Mouse (Mus musculus) heart, postnatal 25 days (tissue): ENCODE results near the gene Adk. TPM values are rescaled to one million over a fixed set of nuclear protein-coding genes. Genes with fewer than 3 reads are reported as not detected.
A peak's percentile ranks its signal among the peaks of the same experiment; 100 is the strongest.

ENCODE experiments used
- DNase-seq: peaks from one replicate; pipeline ENCODE4 v3.0.0; 2022; ENCODE audit warnings: low spot score
- intact Hi-C: fragments of 180-260 bp; cut with DNase I; formaldehyde crosslinking; loops from one replicate; pipeline ENCODE4 v1.15.1; 2025
- total RNA-seq, 2 experiments: library from RNA; stranded (reverse); gene quantifications; 2 replicates each; pipeline ENCODE4 v1.2.3; 2021

The Adk gene
- total RNA-seq, 2 experiments from 2014 or later, result 236 to 274 TPM

DNA sequence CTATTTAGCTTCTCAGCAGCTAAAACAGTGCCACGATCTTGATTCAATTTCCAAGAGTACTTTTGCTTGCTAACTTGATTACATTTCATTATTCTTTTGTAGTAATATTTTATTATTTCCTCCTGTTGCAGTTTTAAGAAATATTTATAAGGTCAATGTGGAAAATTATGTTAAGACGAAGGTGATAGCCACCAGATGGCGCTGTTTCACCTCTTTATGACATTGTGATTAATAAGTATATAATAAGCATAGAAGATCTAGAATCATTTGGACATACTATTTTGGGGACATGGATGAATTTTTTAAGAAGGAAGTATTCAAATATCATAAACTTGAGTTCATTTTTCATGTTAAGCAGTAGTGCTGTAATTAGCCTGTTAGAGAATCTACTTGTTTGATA lies 68.1 kb downstream of the Adk start:
- DNase-seq, result no peak
- intact Hi-C loops, result loop anchor here (2.0 kb wide), 1 partner anchor 620 kb away; no protein-coding TSS in a partner anchor

DNA sequence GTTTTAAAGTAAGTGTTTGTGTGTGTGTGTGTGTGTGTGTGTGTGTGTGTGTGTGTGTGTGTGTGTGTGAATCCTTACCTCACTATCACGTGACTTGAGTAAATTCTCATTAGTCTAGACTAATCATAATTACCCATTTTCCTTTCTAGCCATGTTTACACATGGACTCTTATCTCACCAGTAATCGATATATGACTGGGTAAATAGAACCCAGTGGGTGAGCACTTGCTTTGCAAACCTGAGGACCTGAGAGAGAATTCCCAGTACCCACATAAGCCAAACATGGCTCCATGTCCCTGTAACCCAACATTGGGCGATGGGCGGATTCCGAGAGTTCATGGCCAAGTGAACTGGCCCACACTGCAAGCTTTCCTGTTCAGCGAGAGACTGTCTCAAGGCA lies 74.8 kb downstream of the Adk start:
- DNase-seq, result no peak
- intact Hi-C loops, result no loop called here

DNA sequence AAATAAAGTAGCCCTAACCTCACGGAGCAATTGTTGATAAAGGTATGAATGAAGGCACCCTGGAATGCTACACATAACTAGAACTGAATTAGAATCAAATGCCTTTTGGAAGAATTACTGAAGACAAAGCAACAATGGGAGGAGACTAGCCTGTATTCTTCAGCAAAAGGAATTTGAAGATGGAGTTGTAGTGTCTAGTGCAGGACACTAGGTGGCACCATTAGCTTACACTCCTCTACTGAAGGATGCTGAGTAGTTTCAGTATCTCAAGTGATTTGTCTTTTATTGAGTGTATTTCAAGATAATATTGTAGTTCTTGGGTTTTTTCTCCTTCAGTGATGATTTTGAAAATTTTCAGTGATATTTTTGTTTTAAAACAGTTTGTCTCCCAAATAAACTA lies 84.5 kb downstream of the Adk start:
- peak; percentile 12 for DNase-seq
- intact Hi-C loops, result loop anchor here (1.0 to 5.0 kb wide), 3 partner anchors 475 to 605 kb away; no protein-coding TSS in a partner anchor

DNA sequence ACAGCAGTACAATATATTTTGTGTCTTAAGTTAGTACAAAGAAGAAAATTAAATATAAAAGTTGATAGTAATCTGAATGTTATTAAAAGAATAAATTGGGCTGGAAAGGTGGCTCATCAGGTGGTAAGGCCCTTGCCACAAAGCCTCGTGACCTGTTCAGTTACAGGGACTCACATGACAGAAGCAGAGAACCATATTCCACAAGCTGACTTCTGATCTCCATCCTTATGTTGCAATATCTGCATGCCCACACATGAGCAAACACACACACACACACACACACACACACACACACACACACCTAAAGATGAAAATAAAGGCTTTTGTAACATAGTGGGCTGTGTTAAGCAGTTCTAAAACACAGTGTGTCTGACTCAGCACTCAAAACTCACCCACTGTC lies 90.2 kb downstream of the Adk start:
- no peak for DNase-seq
- intact Hi-C loops, result no loop called here

DNA sequence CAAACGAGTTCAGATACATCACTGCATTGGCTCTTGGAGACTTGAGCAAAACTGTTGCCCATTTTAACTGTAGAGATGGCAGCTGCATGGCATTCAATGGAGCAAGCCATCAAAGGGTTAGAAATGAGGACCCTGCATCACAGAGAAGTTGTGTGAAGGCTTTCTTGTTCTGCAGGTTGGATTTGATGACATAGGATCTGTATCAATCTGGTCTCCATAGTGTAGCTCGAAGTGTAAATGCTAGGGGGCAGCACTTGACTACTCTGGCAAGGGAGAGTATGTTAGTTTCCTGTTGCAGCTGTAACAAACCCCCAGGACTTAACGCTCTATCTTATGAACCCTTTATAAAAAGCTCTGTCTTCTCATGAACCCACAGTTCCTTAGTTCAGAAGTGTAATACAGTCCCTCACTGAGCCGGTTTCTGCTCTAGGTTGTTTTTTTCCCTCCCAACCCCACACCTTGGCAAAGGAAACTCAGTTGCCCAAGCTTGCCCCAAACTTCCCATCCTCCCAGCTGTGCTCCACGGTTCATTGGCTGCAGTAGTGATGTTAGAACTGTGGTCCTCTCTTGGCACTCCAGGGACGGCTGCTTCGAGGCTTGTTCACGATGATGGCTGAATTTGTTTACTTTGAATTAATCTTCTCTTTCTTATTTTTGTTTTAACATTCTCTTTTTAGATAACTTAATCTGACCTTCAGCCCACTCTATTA lies 91.2 kb downstream of the Adk start:
- DNase-seq, result no peak
- intact Hi-C loops, result no loop called here

DNA sequence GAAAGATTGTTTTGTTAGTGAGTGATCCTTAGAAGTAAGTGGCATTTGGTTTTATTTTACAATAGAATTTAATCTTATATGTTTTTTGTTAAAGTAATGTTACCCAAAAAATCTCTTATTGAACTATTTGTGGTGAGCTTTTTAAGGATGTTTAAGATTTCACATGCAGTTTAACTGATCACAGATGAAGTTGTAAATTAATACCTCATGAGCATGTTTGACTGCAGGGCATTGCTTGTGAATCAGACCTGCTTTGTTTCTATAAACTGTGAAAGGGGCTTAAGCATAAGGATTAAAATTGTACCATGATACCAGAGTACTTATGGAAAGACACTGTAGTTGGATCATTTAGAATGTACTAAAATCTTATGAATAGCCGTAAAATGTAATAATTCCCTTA lies 94.8 kb downstream of the Adk start:
- DNase-seq, result no peak
- intact Hi-C loops, result no loop called here

DNA sequence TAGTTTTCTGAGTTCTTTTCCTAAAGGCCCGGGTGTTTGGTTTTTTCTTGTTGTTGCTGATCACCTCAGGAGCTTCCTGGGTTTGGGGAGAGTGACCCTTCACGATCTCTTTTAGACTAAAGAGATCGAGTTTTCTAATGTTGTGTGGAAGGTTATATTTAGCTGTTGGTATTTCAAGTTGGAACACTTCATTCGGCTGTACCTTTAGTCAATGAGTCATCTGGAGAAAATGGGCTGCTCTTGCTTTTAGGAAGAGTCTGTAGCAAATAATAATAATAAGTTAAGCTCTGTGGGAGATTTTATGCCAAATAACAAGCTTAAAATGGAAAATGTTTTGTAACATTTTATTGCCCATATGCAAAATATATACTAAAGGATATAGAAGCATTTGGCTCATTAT lies 97.9 kb downstream of the Adk start:
- intact Hi-C loops, result no loop called here

DNA sequence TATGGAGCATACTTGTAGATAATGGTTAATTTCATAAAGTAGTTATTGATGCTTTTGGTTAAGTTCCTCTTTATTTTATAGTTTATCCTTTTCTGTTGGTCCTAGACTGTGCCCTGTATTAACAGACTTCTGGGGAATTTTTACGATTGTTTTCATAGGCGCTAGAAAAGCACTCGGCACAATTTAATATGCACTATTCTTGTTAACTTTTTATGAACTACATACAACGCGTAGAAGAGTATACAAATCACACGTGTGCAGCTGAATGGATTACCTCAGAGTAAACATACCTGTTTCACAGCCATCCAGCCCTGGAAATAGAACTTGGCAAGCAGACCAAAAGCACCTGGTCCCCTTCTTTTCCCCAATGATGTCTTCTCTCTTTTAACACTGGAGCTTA lies 99.7 kb downstream of the Adk start:
- intact Hi-C loops, result no loop called here
- DNase-seq, result no peak

More for the DNA sequence above, 97.9 kb downstream of the Adk start:
- no peak for DNase-seq

DNA sequence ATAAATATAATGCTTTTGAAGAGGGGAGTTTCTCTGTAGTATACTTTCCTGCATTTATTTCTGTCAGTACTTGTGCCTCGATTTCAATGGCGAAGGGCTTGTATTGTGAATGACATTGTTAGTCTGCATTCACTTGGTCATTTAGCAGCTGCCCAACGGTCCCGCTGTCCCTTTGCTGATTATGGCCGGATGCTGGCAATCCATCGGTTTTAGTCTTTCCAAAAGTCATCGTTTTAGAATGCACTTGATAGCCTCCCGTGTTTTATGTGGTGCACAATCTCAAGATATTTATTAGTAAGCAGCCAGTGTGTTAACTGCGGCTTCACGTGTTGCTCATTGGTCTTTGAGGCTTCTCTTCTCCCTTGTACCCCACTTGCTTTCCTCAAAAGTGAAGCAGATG lies 113.3 kb downstream of the Adk start:
- DNase-seq, result no peak
- intact Hi-C loops, result no loop called here

DNA sequence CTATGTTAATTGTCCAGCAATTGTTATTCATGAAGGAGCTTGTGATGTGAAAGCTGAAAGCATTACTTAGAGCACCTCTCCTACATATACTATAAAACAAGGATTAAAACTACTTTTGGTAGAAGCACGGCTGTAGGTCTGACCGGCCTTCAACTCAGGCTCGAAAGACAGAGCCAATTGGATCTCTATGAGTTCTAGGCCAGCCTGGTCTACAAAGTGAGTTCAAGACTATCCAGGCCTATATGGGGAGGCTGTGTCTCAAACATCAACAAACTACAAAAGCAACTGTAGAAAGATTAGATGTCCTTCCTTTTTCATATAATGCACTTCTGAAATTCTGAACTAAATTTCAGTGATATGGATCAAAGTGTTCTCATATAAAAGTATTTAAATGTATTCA lies 113.7 kb downstream of the Adk start:
- no peak for DNase-seq
- intact Hi-C loops, result no loop called here

DNA sequence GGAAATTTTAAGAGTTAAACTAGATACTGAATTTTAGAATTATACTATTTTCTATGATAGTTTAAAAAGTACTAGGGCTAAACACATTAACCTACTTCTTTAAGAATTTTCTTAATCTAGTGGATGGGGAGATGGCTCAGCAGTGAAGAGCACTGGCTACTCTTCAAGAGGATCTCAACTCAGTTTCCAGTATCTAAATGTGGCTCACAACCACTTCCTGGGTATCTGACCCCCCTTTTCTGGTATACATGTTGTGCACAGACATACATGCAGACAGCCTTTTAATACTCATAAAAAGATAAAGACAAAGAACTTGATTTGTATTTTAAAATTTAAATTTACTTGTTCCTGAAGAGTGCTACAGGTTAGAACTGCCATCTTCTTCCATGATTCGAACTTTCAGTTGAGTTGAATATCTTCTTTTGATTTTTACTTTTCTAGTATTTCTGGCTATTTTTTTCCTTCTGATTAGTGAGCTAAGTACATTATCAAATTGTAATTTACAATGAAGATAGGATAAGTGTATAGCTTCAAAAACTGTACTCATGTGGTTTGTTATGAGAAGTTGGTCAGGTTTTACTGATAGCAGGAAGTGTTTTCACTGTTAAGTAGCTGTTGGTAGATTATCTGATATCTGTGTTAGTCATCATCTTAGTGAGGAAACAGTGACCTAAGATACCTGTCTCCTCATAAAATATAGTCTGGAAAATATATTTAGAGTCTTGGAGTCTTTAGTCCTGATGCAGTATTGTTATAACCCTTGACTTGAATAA lies 121.8 kb downstream of the Adk start:
- no peak for DNase-seq
- intact Hi-C loops, result no loop called here

DNA sequence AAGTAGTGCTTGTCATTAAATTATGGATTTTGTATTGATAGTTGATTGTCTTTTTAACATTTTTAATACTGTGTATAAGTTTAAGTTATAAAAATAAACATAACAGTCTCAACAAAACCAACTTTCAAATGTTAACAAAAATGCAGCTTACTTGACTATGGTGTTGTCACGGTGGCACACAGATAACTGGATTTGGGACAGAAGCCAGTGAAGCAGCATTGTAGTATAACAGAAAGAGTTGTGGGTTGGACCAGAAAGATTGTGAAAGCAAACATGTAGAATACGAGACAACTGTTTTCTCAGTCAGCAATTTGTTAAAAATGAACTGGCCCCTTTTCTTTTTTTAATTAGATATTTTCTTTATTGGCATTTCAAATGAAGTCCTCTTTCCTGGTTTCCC lies 122.4 kb downstream of the Adk start:
- DNase-seq, result no peak
- intact Hi-C loops, result no loop called here

DNA sequence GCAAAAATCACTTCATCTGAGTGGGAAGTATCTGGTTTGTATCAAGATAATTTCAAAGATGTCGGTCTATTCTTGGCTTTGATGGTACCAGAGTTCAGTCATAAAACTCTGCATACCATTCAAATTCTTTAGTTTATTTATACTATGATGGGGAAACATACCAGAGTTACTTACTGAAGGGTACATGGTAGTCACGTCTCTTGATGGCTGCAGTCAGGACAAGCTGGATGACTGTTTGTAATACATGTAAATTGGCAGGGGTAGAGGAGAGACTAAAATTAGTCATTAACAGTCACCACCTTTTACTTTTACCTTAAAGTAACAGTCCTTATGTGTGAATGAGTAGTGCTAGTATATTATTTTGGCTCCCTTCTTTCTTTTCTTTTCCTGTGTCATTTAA lies 125.4 kb downstream of the Adk start:
- intact Hi-C loops, result no loop called here
- no peak for DNase-seq

DNA sequence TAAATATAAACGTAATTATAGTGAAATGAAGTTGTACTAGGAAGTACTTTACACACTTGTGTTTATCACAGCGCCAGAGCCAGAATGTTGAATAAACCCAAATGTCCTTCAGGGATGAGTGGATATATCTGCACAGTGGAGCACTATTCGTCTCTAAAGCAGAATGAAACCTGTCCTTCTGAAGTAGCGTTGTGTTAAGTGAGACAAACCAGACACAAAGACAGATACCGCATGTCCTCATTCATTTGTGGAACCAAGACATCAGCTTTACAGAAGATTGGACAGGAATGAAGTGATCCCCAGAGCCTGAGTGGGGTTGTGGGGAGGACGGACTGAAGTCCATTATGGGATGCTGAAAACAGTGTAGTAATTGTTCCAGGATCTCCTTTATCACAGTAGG lies 126.0 kb downstream of the Adk start:
- intact Hi-C loops, result no loop called here

DNA sequence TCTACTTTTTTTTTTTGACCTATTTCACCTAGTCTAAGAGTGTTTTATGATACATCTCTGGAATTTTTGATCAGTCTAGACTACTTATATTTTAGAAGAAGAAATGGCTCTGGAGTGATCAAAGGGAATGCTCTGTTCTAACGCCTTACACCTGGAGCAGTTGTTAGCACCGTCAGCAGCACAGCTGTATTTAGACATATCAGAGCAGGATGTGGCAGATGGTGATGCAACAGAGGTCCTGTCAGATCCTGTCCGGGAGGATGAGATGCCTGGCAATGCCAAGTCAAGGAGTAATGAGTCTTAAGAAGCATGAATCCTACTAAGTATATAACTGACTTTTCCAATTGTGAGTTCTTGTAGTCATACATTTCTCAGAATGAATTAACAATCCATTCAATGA lies 128.7 kb downstream of the Adk start:
- no peak for DNase-seq
- intact Hi-C loops, result no loop called here

More for the DNA sequence above, 126.0 kb downstream of the Adk start:
- DNase-seq, result no peak

DNA sequence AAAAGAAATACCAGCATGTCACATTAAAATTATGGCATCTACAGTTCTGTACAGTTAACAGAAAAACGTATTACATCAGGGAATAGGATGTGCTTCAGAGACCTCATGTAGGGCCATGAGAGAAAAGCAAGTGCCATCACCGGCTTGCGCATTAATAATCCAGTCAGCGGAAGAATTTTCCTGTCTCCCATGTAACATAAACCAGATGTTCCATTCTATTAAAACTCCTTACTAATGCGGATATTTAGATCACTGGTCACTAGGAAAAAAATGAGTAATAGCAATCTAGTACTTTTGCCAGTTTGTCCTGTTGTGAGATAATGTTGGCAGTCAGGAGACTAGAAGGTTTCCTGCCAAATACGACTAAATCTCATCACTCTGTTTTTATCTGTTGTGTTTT lies 139.6 kb downstream of the Adk start:
- DNase-seq, result no peak
- intact Hi-C loops, result no loop called here

DNA sequence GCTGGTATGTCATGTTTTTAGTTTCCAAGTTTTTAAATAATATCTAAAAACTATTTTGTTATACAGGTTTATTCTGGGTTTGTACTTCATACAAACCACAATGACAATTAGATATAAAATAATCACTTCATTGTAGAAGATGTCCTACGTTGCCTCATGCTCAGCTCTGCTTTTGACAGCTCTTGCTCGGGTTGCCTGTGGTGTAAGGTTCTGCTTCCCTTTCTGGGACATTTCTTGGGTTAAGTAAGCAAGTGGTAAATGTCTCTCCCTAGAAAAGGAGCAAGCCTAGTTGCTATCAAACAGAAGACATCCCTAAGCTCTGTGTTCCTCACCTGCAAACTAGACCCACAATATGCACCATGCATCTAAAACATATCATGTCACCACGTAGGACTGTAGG lies 140.4 kb downstream of the Adk start:
- intact Hi-C loops, result no loop called here
- DNase-seq, result no peak

DNA sequence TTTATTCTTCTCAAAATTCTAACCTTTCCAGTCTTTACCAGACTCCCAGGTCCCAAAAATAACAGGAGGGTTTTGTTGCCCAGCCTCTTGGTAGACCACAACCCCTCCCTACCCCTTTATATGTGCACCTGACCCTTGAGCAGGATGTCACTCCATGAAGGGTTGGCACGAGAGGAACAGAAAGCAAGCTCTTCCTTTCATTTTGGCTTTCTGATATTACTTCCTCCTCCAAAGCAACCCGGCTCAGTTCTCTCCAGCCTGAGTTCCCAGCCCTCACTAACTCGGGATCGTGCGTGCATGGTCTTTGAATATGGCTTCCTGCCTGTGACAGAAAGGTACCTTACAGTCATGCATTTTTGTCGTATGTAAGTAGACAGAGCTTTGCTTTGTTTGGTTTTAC lies 142.0 kb downstream of the Adk start:
- intact Hi-C loops, result no loop called here
- no peak for DNase-seq

DNA sequence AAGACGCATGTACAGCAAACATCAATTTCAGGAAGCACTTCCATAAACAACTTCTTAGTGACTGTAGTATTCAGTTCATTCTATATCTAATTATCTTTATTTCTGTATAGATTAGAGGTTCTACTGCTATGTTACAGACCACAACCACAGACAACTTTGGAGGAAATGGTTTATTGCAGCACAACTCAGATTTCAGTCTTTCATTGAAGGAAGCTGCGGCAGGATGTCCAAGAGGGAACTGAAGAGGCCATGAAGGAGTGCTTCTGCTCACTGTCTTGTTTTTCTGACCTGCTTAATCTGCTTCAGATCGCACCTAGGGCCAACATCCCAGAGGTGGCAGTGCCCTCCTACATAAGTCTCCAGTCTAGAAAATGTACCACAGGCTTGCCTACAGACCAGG lies 148.5 kb downstream of the Adk start:
- intact Hi-C loops, result no loop called here
- no peak for DNase-seq

DNA sequence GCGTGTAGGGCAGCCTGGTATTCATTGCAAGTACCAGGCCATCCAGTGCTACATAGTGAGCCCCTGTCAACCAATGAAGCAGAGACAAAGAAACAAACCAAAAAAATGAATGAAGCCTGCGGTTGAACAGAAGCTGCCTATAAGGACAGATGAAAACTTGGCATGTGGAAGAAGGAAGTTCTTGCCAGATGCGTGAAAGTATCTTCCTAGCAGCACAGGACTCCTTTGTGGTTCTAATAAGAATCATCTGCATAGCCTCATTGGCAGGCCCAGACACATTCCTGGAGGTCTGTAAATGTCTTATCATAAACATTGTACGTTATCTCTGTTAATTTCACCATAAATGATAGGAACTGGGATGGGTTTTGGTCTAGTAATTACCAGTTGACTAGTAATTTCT lies 154.1 kb downstream of the Adk start:
- DNase-seq, result no peak
- intact Hi-C loops, result no loop called here

DNA sequence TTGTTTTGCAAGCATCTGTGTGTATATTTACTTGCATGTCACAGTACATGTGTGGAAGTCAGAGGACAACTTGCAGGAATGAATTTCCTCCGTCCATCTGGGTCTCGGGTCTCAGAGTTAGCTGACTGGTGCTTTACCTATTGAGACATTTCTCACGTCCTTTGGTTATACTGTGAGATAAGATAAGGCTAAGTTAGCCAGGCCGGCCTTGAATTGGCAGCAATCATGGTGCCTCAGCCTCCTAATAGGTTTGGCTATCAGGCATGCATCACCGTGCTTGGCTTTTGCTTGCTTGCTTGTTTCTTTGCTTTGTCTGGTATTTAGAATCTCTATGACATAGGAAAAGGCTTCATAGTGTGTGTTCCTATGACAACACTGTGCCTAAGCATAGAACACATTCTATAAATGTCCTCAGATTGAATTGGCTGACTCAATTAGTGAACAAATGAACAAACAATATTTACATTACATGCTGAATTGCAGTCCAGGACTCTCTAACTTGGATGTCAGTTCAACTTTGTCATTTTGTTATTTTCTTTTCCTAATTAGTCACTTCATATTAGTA lies 169.3 kb downstream of the Adk start:
- no peak for DNase-seq
- intact Hi-C loops, result no loop called here
